Mouse (Mus musculus) spleen, adult 2 months (tissue): Measurements from ENCODE around the gene Prkg1.

Experiments
- CTCF ChIP-seq: fragments of 200-500 bp; IDR thresholded peaks from 2 replicates; pipeline ENCODE4 v1.5.1; 2011; ENCODE audit warnings: mild to moderate bottlenecking, inconsistent platforms; ENCODE audit not compliant: insufficient read depth, insufficient read length, insufficient replicate concordance; ENCODE audit errors: extremely low read depth
- POLR2A ChIP-seq: fragments of 200-500 bp; IDR thresholded peaks from 2 replicates; pipeline ENCODE4 v1.6.1; 2011; ENCODE audit warnings: low read depth, low read length, inconsistent platforms

DNA sequence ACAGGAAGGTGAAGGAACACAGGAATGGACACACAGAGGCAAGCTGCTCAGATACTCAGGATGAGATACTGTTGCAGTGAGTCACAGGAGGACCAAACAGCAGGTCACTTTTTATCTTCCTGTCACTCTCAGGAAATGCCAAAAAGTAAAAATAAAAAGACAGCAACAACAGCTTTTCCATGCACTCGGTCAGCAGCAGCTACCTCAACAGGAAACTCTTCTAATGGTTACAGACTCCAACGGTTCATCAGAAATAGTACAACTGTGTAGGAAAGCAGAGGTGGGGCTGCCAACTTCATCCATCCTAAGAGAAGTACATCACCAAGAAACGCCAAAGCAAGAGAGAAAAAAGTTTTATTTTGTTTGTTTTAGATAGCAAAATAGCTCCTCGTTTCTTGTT lies 234.9 kb downstream of the Prkg1 start:
- no peak for TF ChIP-seq POLR2A
- TF ChIP-seq CTCF, result no peak
